Mouse (Mus musculus) layer of hippocampus, adult 9-11 months (tissue): ENCODE measurements at regions not wholly inside any gene's neighbourhood (a gene's known extent, or its start where the extent isn't known, plus 50 kb on each side); places are given as distances from the start of the nearest gene placed in this dataset.

Source experiments
- DNase-seq: peaks from one replicate; pipeline ENCODE4 v3.0.0; 2022

DNA sequence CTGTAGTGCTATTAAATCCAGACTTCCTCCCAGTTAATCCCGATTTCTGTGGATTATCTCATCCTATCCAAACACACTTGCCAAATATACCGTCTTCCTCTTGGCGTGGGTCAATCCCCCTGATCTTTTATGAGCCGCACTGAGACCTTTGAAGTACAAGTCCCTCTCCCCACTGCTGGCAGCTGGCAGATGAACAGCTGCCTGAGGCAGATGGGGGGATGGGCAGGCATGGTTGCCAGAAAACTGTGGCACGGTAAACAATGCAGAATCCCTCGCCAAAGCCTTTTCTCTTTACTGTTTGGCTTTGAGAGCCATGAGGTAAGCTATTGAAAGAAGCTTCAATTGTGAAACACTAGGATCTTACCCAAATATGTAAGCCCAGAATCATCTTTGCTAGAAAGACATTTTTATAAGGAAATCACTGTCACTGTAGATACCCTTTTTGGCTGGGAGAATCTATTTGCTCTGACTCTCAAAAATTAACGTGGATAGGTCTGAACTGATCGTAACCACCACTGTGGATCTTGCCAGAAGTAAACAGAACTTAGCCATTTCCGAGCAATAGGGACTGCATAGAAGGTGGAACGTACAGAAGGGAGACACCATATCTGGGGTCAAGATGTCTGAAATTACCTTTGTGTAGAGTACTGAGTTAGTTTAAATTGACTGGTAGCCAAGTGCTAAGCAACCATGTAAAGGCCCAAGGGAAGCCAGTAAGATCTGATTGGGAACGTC lies 221.5 kb downstream of the Ahr start:
- DNase-seq, result no peak

DNA sequence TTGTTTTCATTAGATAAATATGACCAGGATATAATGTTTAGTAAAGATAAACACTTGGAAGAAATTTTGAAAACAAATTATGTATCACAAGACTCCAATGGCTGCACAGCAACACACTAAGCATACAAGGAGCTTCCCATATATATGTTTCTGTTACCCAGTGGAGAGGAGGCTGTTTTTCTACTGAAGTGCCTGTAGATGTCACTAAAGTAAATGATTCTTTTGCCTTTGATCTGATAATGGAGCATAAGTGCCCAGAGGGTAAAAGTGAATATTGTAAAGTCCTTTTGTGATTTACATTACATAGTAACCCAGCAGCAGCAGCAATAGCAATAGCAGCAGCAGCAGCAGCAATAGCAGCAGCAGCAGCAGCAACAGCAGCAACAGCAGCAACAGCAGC lies 226.3 kb downstream of the Ahr start:
- no peak for DNase-seq

DNA sequence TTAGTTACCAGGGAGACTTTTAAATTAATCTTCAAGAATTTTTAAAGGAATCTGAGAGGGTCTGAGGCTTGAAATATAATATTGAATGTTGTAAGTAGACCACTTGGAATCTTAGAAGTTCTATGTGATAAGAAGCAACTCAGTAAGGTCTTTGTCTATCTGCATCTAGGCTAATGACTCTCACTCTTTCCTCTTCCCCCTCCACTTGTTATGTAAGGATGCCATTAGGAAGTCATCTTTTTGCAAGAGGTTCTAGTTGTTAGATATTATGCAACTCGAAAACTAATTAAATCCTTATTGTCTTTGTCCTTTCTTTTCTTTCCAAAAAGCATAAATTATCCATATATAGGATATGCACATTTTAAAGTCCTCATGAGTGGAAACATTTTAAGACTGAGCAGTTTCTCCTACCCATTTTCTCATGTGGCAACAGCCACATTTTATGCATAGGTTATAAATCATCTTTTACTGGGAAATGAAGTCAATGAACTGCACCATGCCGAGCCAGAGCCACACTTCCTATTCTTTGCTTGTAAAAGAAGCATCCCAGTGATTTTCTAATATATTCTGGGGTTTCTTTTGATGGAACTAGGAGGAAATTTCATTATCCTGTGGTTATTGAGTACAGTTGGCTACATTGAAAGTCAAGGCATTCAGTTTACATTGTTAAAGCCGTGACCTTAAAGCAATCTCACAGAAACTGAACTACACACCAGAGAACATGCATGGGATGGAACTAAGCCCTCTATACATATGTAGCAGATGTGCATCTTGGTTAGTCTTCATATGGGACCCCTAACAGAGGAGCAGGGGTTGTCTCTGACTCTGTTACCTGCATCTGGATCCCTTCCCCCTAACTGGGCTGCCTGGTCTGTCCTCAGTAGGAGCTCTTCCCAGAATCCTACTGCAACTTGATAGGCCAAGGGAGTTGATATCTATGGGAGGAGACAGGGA lies 230.8 kb downstream of the Ahr start:
- no peak for DNase-seq

DNA sequence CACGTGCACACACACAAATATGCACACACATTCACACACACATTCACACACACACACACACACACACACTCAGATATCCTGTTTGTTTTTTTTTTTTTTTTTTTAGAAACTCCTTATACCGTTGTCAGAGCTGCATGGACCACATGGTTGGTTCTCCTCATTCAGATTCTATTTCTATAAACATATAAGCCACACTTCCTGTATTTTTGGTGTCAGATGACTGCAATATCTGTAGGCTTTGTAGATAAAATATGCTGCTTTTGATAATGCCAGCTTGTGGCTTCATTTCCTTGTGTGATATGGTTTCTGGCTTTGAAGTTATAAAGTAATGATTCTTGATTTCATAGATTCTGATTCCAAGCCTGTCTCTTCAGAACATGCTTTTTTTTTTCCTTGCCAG lies 231.7 kb downstream of the Ahr start:
- DNase-seq, result no peak

DNA sequence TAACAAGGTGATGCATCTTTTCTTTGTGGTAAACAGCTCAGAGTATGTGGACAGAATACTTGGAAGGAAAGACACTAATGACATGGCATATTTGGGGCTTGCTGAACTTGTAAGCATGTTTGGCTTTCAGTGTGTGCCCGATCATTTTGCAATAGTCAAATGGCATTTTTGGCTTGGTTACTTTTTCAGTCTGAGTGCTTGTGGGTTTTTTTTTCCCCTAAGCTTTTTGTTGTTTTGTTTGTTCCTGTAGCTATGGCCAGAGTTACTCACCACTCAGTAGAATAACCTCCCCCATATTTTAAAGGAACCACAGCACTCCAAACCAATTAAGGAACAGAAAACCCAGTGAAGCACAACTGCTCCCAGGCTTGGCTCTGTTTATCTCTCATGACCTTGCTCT lies 240.2 kb downstream of the Ahr start:
- DNase-seq, result no peak

DNA sequence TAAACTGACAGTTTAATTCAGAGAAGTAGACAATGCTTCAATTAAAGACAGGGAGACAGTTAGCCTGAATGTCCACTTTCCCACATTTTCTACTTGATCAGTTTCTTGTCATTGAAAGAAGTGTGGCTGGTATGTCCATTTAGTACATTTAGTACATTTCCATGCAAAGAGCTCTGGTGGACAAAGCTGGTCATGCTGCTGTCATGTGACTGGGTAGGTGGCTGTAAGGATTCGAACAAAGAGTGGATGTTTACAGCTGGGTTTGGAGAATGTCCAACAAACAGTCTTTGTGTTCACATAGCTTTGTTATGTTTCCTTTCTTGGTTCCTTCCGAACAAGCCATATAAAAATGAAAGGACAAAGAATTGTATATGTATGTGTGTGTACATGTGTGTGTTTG lies 241.3 kb downstream of the Ahr start:
- DNase-seq, result no peak

DNA sequence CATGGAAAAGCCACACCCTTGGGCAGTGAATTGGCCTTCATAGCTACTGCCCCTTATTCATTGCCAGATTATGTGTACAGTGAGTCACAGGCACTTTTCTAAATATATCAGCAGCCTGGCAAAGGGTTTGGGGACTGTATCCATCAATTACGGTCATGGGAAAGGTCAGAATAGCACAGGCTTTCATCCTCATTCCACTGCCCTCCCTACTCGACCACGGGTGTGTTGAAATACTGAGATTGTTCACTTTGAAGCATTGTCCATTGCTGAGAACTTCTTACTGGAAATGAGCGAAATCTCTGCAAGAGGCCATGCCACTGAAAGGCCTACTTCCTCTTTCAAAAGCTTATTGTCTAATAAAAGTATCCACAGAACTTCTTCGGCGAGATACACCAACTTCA lies 242.9 kb downstream of the Ahr start:
- DNase-seq, result no peak

DNA sequence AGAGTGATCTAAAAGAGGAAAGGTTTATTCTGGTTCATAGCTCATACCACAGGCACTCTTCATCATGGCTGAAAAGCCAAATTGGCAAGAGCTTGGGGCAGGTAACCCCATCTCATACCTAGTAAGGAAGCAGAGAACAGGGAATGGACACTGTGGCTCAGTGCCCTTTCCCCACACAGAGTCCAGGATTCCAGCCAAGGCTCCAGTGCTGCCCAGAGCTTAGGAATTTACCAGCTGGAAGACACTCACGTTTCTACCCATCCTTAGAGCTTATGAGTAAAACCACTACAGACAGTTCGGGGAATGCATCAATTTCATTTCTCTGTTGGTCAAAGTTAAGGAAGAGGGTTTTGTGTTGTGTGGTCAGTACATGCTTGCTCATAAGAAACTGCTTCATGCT lies 241.0 kb downstream of the Snx13 start:
- DNase-seq, result no peak

DNA sequence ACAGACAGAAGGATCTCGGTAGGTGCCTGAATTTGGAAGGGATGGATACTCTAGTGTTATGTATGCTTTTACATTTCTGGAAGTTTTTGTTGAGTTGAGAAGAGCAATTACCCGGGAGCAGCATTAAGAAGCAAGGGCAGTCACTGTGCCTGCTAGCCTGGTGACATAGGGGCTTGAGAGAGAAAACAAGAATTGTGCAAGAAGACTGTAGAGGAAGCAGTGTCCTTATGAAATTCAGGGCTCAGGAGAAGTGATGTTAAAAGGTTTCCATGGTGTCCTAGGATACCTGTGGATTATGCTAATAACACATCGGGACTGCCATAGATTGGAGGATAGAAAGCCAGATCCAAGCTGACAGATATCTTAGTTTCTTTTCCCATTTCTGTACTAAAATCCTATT lies 240.6 kb downstream of the Snx13 start:
- DNase-seq, result no peak

DNA sequence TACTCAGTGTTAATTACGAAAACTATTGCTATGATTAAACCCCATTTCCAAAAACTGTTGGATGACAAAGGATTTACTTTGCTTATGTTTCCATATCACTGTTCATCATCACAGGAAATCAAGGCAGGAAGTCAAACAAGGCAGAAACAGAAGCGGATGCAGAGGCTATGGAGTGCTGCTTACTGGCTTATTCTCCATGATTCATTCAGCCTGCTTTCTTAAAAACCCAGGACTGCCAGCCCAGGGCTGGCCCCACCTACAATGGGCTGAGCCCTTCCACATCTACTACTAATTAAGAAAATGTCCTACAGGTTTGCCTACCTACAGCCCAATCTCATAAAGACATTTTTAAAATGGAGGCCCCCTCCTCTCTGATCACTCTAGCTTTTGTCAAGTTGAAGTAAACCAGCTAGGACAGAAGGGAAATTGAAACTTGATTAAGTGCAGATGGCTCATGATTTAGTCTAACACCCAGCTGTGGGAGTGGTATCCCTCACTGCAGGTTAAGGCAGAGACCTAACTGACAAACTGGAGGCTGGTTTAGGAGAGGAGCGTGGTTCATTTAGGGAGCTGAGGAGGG lies 240.1 kb downstream of the Snx13 start:
- DNase-seq, result no peak

DNA sequence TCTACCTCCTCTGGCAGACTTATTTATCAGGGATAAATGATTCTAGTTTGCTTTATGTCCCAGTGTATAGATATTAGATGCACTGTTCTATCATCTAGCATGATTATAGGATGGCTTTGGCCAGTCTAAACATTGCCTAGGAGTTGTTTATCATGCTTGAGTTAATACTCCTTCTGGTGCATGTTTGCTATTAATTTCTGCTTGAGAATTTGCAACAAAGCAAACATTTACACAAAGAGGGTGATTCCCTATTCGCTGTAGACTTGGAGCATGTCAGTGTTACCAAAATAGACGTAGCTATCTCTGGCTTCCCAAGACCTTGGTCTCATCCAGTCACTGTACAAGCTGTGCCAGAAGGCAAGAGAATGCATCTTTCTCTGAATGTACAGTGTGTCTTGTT lies 237.4 kb downstream of the Snx13 start:
- DNase-seq, result no peak

DNA sequence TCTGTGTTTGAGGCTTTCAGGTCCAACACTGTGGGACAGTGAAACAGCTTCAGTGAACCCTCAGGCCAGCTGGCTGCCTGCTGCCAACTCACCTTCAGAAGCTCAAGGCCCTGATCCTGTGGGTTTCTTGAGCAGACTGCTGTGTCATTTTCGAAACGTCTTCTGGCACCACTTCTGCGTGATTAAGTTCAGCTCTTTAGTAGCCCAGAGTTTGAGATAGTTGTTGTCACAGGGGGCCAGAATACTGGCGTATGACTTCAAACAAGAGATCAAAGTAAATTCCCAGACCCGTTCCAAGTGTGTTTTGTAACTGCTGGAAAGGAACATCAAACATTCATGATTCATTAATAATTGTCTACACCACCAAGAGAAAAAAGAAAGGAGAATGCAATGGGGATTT lies 236.9 kb downstream of the Snx13 start:
- no peak for DNase-seq

DNA sequence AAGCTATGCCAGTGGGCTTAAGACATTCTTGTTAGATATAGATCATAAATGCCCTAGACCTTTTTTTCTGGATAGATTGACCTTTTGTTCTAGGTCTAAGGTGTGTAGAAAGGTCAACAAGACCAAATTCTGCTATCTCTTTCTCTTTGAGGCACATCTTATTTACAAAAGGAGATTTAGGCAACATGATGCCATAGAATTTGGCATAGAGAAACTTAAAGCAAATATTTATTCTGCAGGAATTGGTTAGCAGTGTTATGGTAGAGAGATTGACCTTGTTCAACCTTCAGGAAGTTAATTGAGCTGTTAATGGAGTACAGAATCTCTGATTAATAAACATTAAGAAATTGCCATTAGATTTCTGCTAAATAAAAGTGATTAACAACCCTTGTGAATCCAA lies 236.4 kb downstream of the Snx13 start:
- DNase-seq, result no peak

DNA sequence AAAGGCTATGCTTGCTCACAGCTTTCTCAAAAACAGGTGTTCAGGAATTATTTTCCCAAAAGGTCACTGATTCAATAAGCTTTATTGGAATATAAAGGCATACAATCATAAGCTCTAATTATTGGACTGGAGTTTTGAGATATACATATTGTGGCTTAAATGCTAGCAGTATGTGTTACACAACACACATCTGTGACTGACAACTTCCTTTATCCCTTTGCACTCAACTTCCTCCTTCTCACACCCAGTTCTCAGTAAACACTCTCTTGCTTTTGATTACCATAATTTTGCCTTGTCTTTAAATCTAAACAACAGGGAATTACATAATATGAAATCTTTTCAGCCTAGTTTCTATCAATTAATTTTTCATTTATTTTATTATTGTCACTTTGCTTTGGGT lies 222.5 kb downstream of the Snx13 start:
- no peak for DNase-seq

DNA sequence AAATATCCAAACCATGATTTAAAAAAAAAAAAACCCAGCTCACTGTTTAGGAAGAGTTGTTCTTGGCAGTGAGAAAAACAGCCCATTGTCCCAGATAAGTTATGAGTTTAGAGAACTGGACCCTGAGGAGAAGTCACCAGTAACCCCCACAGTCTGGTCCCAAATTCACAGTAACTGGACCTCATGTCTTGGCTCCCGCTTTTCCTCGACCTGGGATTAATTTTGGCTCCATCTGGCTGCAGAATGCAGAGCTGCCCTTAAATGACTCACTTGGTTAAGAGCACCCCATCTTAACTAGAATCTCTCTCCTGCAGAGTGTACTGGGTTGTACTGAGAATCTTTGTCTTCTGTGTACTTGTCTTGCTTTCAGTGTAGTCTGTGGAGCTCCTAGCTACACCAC lies 221.0 kb downstream of the Snx13 start:
- DNase-seq, result no peak

DNA sequence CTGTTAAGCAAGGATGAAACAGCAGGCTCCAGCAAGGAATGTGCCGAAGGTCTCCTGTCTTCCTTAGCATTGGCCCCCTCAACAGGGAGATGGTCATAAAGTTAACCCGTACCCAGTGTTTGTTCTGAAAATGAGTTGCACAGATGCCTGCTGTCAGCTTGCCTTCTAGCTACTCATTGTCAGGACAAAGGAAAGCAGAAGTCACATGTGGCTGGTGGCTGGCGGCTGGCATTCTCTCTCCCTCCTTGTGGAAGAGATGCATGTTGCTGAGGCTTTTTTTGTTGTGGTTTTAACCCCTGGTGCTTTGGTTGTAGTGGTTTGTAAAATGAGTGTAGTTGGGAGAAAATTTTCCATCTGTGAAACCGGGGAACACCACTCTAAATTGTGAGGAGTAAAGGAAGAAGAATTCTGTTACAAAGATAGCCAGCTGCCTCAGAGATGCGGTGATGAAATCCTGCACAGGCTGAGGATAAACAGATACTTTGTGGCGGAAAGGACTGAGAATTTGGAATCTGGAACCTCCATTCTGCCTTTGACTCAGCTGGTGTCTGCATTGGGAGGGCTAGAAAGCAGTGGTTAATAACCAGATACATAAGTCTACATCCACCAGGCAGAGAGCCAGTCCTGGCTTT lies 220.2 kb downstream of the Snx13 start:
- DNase-seq, result no peak

DNA sequence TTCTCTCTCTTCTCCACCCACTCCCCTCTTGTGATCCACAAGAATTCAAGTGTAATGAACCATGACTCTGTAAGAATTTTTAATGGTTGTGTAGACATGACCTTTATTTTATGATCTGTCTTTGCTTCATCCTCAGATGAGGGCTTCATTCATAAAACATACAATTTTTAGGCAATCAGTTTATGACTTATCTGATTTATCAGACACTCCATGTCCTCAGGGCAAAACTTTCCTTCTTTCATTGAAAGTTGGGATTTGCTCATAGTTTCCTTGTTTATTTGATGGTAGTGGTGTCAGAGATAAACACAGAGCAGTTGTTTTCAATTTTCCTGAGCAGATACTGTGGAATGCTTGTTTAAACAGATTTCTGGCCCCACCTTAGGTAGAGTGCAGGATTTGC lies 212.8 kb downstream of the Snx13 start:
- no peak for DNase-seq

DNA sequence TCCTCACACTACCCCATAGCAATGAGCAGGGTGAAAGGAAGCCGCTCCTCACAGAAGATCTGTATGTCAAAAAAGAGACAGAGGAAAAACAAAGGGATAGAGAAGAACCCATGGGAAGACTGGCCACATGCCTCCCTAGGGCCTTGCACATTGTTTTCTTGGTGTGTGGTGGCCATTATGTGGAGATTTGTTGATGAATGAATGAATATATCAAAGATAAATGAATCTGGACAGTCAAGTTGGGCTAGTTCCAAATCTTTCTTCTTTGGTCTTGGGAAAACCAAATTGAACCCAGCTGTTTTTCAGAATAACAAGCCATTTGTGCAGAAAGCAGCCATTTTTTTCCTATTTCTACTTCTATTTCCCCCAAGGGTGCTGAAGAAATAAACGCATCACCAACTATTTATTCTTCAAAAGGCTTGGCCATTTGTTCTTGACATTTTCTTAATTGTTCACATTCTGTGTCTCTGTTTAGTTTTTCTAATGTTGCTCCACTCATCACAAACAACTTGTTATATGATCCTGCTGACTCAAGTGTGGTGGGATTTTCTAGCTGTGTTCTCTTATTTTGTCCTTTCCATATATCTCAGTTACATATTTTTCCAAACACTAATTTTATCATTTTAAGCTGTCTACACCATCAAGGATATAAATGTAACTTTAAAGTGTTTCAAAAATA lies 208.9 kb downstream of the Snx13 start:
- DNase-seq, result no peak

DNA sequence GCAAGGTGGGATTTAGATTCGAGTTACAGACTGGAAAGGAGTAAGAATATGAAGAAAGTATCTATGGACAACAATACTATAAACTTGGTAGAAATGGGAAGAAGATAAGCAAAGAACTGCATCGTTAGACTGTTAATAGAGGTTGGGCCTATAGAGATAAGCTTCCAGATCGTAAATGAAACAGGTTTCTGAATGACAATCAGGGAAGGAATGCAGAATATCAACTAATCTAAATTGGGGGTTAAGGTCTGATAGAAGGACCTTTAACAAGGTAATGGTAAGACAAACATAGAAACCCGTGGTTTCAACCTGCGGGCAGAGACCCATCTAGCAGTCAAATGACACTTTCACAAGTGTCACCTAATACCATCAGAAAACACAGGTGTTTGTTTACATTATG lies 201.5 kb downstream of the Snx13 start:
- no peak for DNase-seq

DNA sequence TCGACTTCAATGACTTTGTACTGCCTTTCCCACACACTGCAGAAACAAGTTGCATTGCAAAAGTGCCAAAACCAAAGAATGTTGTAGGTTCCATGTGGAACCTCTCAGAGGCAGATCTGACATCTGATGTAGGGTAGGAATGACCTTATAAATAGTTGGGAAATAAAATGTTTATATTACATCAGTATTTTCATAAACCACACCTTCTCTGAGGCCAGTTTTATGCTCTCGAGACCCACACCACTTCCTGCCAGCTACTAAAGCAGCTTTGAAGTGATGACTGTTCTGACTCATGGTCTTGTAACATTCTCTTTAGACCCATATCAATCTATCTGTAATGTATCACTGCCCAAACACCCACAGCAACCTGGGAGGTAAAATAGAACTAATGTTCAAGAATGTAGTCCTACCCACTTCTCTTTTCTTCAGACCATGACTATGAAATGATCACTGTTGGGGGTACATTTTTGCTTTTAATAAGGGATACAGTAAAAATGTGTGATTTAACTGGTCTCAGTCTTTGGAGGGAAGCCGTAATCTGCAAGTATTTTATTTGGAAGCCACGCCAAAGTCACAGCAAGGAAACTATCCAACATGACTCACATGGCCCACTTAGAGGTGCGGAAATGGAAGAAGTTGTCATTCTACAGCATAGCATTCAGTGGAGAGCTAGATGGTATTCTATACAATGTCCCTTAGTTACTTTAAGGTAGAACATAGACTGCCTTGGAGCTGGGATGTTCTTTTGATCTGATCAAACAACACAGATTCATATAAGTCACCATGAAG lies 199.4 kb downstream of the Snx13 start:
- no peak for DNase-seq

DNA sequence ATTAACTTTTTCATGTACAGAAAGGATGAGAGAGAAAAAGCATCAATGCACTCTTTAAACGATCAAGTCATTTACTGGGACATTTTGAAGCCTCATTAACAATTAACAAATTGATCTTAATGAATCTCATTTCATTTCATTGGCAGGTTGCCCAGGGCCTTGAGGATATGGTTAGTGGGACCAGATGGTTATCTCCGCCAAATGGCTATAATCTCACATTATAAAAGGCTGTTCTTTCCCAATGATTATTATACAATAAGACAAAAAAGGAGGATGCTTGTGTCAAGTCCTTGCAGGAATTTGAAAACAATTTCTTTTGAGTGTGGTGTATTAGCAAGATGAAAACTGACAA lies 185.3 kb downstream of the Snx13 start:
- DNase-seq, result no peak
